Mouse (Mus musculus) limb, embryonic 11.5 days (tissue): Measurements from ENCODE around the gene Ankmy2. TPM values are rescaled to one million over a fixed set of nuclear protein-coding genes. Genes with fewer than 3 reads are reported as not detected.

ENCODE experiments used
- ATAC-seq: fragments of 200-750 bp; cut with Nextera tagmentation; 2 replicates; pipeline ENCODE4 v1.8.0; 2017; ENCODE audit warnings: low read depth; ENCODE audit not compliant: insufficient number of reproducible peaks, low FRiP score, low TSS enrichment
- DNase-seq: peaks from one replicate; pipeline ENCODE4 v3.0.0-alpha.2; 2015; ENCODE audit warnings: low spot score
- H3K27ac ChIP-seq: fragments of 300-500 bp; sonication (generic); replicated peaks from 2 replicates; pipeline ENCODE4 v1.5.1; 2014; ENCODE audit warnings: low read depth, mild to moderate bottlenecking, low read length
- H3K27me3 ChIP-seq: fragments of 300-500 bp; sonication (generic); 2 replicates; pipeline ENCODE4 v1.6.1; 2014; ENCODE audit warnings: mild to moderate bottlenecking, low read length, mixed read lengths; ENCODE audit not compliant: control insufficient read depth, insufficient read depth
- H3K36me3 ChIP-seq: fragments of 300-500 bp; sonication (generic); 2 replicates; pipeline ENCODE4 v1.6.1; 2014; ENCODE audit warnings: mild to moderate bottlenecking, low read length, moderate library complexity, mixed read lengths; ENCODE audit not compliant: control insufficient read depth, insufficient read depth
- H3K4me1 ChIP-seq: fragments of 300-500 bp; sonication (generic); 2 replicates; pipeline ENCODE4 v1.6.1; 2014; ENCODE audit warnings: low read length, mixed read lengths; ENCODE audit not compliant: control insufficient read depth, insufficient read depth
- H3K4me2 ChIP-seq: fragments of 300-500 bp; sonication (generic); 2 replicates; pipeline ENCODE4 v1.6.1; 2014; ENCODE audit warnings: low read depth, mild to moderate bottlenecking, moderate library complexity; ENCODE audit not compliant: severe bottlenecking
- H3K4me3 ChIP-seq: fragments of 300-500 bp; sonication (generic); 2 replicates; pipeline ENCODE4 v1.5.1; 2014; ENCODE audit warnings: low read depth, low read length
- H3K9ac ChIP-seq: fragments of 300-500 bp; sonication (generic); 2 replicates; pipeline ENCODE4 v1.6.1; 2014; ENCODE audit warnings: mild to moderate bottlenecking, low read length
- H3K9me3 ChIP-seq: fragments of 300-500 bp; sonication (generic); 2 replicates; pipeline ENCODE4 v1.6.1; 2016; ENCODE audit warnings: low read length; ENCODE audit not compliant: control insufficient read depth
- WGBS: fragments of 180-500 bp; shearing (Covaris S2); extraction: QIAGEN DNeasy Blood & Tissue Kit; methylation state at CpG from one replicate; pipeline ENCODE4 v1.1.7; 2014; 5-methylcytosine and 5-hydroxymethylcytosine counted together
- polyA plus RNA-seq: library from polyadenylated mRNA; unstranded; fragments of >200 nt; fragmentation: Nextera tagmentation; extraction: Ambion mirVana; gene quantifications from 2 replicates; pipeline ENCODE4 v1.2.1, GENCODE M21; 2014

Ankmy2 gene
- polyA plus RNA-seq, 1 experiment from 2014 or later = 28.5 TPM

DNA sequence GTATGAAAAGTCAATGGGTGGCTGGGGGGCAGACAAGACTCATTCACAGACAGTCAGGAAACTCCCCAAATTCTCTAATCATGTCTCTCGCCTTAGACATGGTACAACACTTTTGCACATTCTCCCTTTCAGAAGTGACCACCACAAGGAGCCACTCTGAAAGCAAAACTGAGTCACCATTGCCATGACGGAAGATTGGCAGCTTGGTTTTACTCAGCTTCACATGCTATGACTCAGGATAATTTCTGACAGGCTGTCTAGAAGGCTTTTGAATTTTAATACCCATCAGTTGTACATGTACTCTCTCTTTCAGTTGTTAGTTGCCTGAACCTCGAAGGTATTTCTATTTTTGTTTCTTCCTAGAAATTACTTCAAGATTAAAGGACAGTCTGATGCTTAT, 84.3 kb downstream of the Ankmy2 start:
- Histone ChIP-seq H3K4me2 (no peak overlapping the region), H3K9me3 (no peaks in the 10 kb centered on the region), H3K4me1 (no peaks in the 10 kb centered on the region), H3K36me3 (no peaks in the 10 kb centered on the region), H3K27ac (no peak overlapping the region), H3K9ac (no peak overlapping the region), H3K4me3 (no peak overlapping the region), H3K27me3 (no peaks in the 10 kb centered on the region)
- DNase-seq (no peak), ATAC-seq (no peak)
- WGBS = 88% methylated on average over 3 of the region's 3 CpGs

Other genes starting within 250 kb of the Ankmy2 start
- 0.24 TPM in 1 of 2 replicates, not detected in the other for gene Agr3, start 231.5 kb upstream of the Ankmy2 start, polyA plus RNA-seq
- not detected in 2 replicates for gene Agr2, start 164.2 kb upstream of the Ankmy2 start, polyA plus RNA-seq
- 54.7 and 57.6 TPM in 2 replicates for gene Tspan13, start 114.6 kb upstream of the Ankmy2 start, polyA plus RNA-seq
- 312 and 328 TPM in 2 replicates for gene Bzw2, start 966 bp downstream of the Ankmy2 start, polyA plus RNA-seq
- gene Lrrc72, start 96.3 kb downstream of the Ankmy2 start, polyA plus RNA-seq = not detected in 2 replicates
- gene Sostdc1, start 157.0 kb downstream of the Ankmy2 start, polyA plus RNA-seq = 22.6 and 31.0 TPM in 2 replicates
- gene Ispd, start 224.3 kb downstream of the Ankmy2 start, polyA plus RNA-seq = 5.1 and 5.5 TPM in 2 replicates
- 2.0 and 2.7 TPM in 2 replicates for gene D630036H23Rik, start 225.1 kb downstream of the Ankmy2 start, polyA plus RNA-seq